Mouse (Mus musculus) intestine, embryonic 16.5 days (tissue): ENCODE data around the gene Tesmin. TPM values are rescaled to one million over a fixed set of nuclear protein-coding genes. Genes with fewer than 3 reads are reported as not detected.
A peak's percentile ranks its signal among the peaks of the same experiment; 100 is the strongest.

ENCODE experiments used
- ATAC-seq: fragments of 200-750 bp; cut with Nextera tagmentation; 2 replicates; pipeline ENCODE4 v1.8.0; 2017; ENCODE audit warnings: moderate TSS enrichment, moderate library complexity
- H3K27ac ChIP-seq: fragments of 300-500 bp; sonication (generic); 2 replicates; pipeline ENCODE4 v1.5.1; 2014; ENCODE audit warnings: mild to moderate bottlenecking, low read length
- H3K27me3 ChIP-seq: fragments of 300-500 bp; sonication (generic); replicated peaks from 2 replicates; pipeline ENCODE4 v1.6.1; 2014; ENCODE audit warnings: low read length, control low read depth, mixed read lengths; ENCODE audit not compliant: control insufficient read depth, insufficient read depth
- H3K36me3 ChIP-seq: fragments of 300-500 bp; sonication (generic); 2 replicates; pipeline ENCODE4 v1.6.1; 2014; ENCODE audit warnings: low read length, control low read depth; ENCODE audit not compliant: control insufficient read depth, insufficient read depth
- H3K4me1 ChIP-seq: fragments of 300-500 bp; sonication (generic); 2 replicates; pipeline ENCODE4 v1.6.1; 2014; ENCODE audit warnings: low read length, control low read depth, mixed read lengths; ENCODE audit not compliant: control insufficient read depth, insufficient read depth
- H3K4me2 ChIP-seq: fragments of 300-500 bp; sonication (generic); 2 replicates; pipeline ENCODE4 v1.6.1; 2014; ENCODE audit warnings: low read depth, low read length, control low read depth
- H3K4me3 ChIP-seq: fragments of 300-500 bp; sonication (generic); 2 replicates; pipeline ENCODE4 v1.5.1; 2014; ENCODE audit warnings: mild to moderate bottlenecking, low read length
- H3K9ac ChIP-seq: fragments of 300-500 bp; sonication (generic); 2 replicates; pipeline ENCODE4 v1.6.1; 2014; ENCODE audit warnings: low read depth, low read length
- H3K9me3 ChIP-seq: fragments of 300-500 bp; sonication (generic); 2 replicates; pipeline ENCODE4 v1.6.1; 2016; ENCODE audit warnings: low read length, control low read depth; ENCODE audit not compliant: control insufficient read depth
- WGBS: fragments of 180-500 bp; shearing (Covaris S2); extraction: QIAGEN DNeasy Blood & Tissue Kit; methylation state at CpG from one replicate; pipeline ENCODE4 v1.1.7; 2014; 5-methylcytosine and 5-hydroxymethylcytosine counted together
- polyA plus RNA-seq: library from polyadenylated mRNA; unstranded; fragments of >200 nt; fragmentation: Nextera tagmentation; extraction: Ambion mirVana; gene quantifications from 2 replicates; pipeline ENCODE4 v1.2.1, GENCODE M21; 2015

The Tesmin gene
- polyA plus RNA-seq, 1 experiment from 2014 or later: 0.43 TPM

GRCm38 (mm10) chr19:3405531-3406281 is 17.0 kb downstream of the Tesmin start:
- Histone ChIP-seq H3K9me3 (0 out of 2 replicates have a peak, but pooled peaks cover 5% of the 10 kb centered on the region), H3K9ac (no peak overlapping the region), H3K4me3 (no peak overlapping the region), H3K27me3 (no peaks in the 10 kb centered on the region), H3K4me1 (no peaks in the 10 kb centered on the region), H3K27ac (no peak overlapping the region), H3K36me3 (no peaks in the 10 kb centered on the region), H3K4me2 (no peak overlapping the region)
- no peak for ATAC-seq
- WGBS: 56% methylated on average over 1 of the region's 1 CpGs

GRCm38 (mm10) chr19:3414268-3414733 is 25.6 kb downstream of the Tesmin start, which contains the start of gene Gal:
Gene Gal, minus strand, starts transcription at chr19:3414544.
- H3K27ac ChIP-seq: no peak within 1 kb of the TSS
- peaks cover 10% of the 10 kb centered on the region for H3K4me1 ChIP-seq
- no peaks in the 10 kb centered on the region for H3K9me3 ChIP-seq
- ATAC-seq: peak; percentile 60
- peak within 1 kb of the TSS; percentile 41 for H3K4me3 ChIP-seq
- H3K27me3 ChIP-seq: peaks cover 24% of the 10 kb centered on the region
- peak within 1 kb of the TSS; percentile 58 for H3K9ac ChIP-seq
- peak within 1 kb of the TSS; percentile 80 for H3K4me2 ChIP-seq
- 4% methylated on average over 37 of the region's 37 CpGs for WGBS
- H3K36me3 ChIP-seq: no peaks in the 10 kb centered on the region

- no peak for ATAC-seq
- H3K27me3 ChIP-seq: peaks cover 9% of the 10 kb centered on the region; the same call in 1 of the 2 replicates
- H3K4me3 ChIP-seq: no peak overlapping the region
- no peak overlapping the region for H3K27ac ChIP-seq
- no peak overlapping the region for H3K4me2 ChIP-seq
- H3K9me3 ChIP-seq: no peaks in the 10 kb centered on the region
- no peaks in the 10 kb centered on the region for H3K36me3 ChIP-seq
- H3K9ac ChIP-seq: no peak overlapping the region
- 38% methylated on average over 5 of the region's 5 CpGs for WGBS
- peaks cover 11% of the 10 kb centered on the region for H3K4me1 ChIP-seq
Observed at GRCm38 (mm10) chr19:3419251-3419650, 30.6 kb downstream of the Tesmin start.

GRCm38 (mm10) chr19:3422488-3422887 is 33.8 kb downstream of the Tesmin start:
- ATAC-seq: no peak
- Histone ChIP-seq H3K27me3 (no peaks in the 10 kb centered on the region), H3K9ac (no peak overlapping the region), H3K27ac (no peak overlapping the region), H3K4me2 (no peak overlapping the region), H3K36me3 (no peaks in the 10 kb centered on the region), H3K4me3 (no peak overlapping the region), H3K9me3 (no peaks in the 10 kb centered on the region), H3K4me1 (peaks cover 7% of the 10 kb centered on the region; the same call in 1 of the 2 replicates)
- 63% methylated on average over 6 of the region's 6 CpGs for WGBS

GRCm38 (mm10) chr19:3422981-3423380 is 34.3 kb downstream of the Tesmin start:
- WGBS: 59% methylated on average over 4 of the region's 4 CpGs
- Histone ChIP-seq H3K4me2 (no peak overlapping the region), H3K27ac (no peak overlapping the region), H3K4me1 (peaks cover 7% of the 10 kb centered on the region; the same call in 1 of the 2 replicates), H3K4me3 (no peak overlapping the region), H3K36me3 (no peaks in the 10 kb centered on the region), H3K27me3 (no peaks in the 10 kb centered on the region), H3K9ac (no peak overlapping the region), H3K9me3 (no peaks in the 10 kb centered on the region)
- ATAC-seq: no peak

GRCm38 (mm10) chr19:3424214-3424613 is 35.6 kb downstream of the Tesmin start:
- peaks cover 7% of the 10 kb centered on the region; the same call in 1 of the 2 replicates for H3K4me1 ChIP-seq
- H3K27ac ChIP-seq: peak overlapping the region; percentile 35; the same call in 1 of the 2 replicates
- no peak overlapping the region for H3K4me2 ChIP-seq
- ATAC-seq: peak; percentile 93
- H3K9me3 ChIP-seq: no peaks in the 10 kb centered on the region
- no peak overlapping the region for H3K9ac ChIP-seq
- H3K4me3 ChIP-seq: no peak overlapping the region
- no peaks in the 10 kb centered on the region for H3K27me3 ChIP-seq
- H3K36me3 ChIP-seq: no peaks in the 10 kb centered on the region
- 55% methylated on average over 2 of the region's 2 CpGs for WGBS

GRCm38 (mm10) chr19:3428057-3428830 is 39.6 kb downstream of the Tesmin start:
- H3K9ac ChIP-seq: no peak overlapping the region
- no peaks in the 10 kb centered on the region for H3K27me3 ChIP-seq
- no peaks in the 10 kb centered on the region for H3K9me3 ChIP-seq
- no peaks in the 10 kb centered on the region for H3K36me3 ChIP-seq
- peaks cover 7% of the 10 kb centered on the region; the same call in 1 of the 2 replicates for H3K4me1 ChIP-seq
- 76% methylated on average over 15 of the region's 15 CpGs for WGBS
- no peak overlapping the region for H3K27ac ChIP-seq
- H3K4me3 ChIP-seq: no peak overlapping the region
- no peak overlapping the region for H3K4me2 ChIP-seq
- no peak for ATAC-seq

- Histone ChIP-seq H3K9ac (no peak overlapping the region), H3K9me3 (no peaks in the 10 kb centered on the region), H3K36me3 (no peaks in the 10 kb centered on the region), H3K4me3 (no peak overlapping the region), H3K4me2 (no peak overlapping the region), H3K27ac (no peak overlapping the region), H3K4me1 (0 out of 2 replicates have a peak, but pooled peaks cover 1% of the 10 kb centered on the region), H3K27me3 (no peaks in the 10 kb centered on the region)
- 55% methylated on average over 7 of the region's 7 CpGs for WGBS
- ATAC-seq: no peak
Observed at GRCm38 (mm10) chr19:3429156-3429816, 40.6 kb downstream of the Tesmin start.

- Histone ChIP-seq H3K27me3 (no peaks in the 10 kb centered on the region), H3K36me3 (no peaks in the 10 kb centered on the region), H3K4me3 (no peak overlapping the region), H3K9me3 (no peaks in the 10 kb centered on the region), H3K4me1 (no peaks in the 10 kb centered on the region), H3K4me2 (no peak overlapping the region), H3K27ac (no peak overlapping the region), H3K9ac (no peak overlapping the region)
- WGBS: 69% methylated on average over 7 of the region's 7 CpGs
- no peak for ATAC-seq
Observed at GRCm38 (mm10) chr19:3431066-3431465, 42.4 kb downstream of the Tesmin start.
